Mouse (Mus musculus) granulocyte monocyte progenitor cell, adult 5-6 weeks (primary cell): ENCODE results near the gene Arfip1. TPM values are rescaled to one million over a fixed set of nuclear protein-coding genes. Genes with fewer than 3 reads are reported as not detected.
A peak's percentile ranks its signal among the peaks of the same experiment; 100 is the strongest.

ENCODE experiments used
- ATAC-seq: replicated peaks from 2 replicates; pipeline ENCODE4 v1.8.0; 2016; ENCODE audit warnings: mild to moderate bottlenecking, moderate TSS enrichment, inconsistent platforms; ENCODE audit not compliant: poor library complexity, severe bottlenecking
- total RNA-seq, 2 experiments: library from RNA; stranded (forward) in 1 of 2; stranded (reverse) in 1 of 2; fragments of 200-712, 200-1000 nt in 1 of 2; fragments of >200 nt in 1 of 2; fragmentation: Nextera tagmentation in 1 of 2; gene quantifications; 2 replicates each; pipeline ENCODE4 v1.2.3; 2014 to 2017

Arfip1 gene
- total RNA-seq (2014; fragmentation: Nextera tagmentation), result 11.5 and 18.5 TPM in 2 replicates
- 40.3 and 49.1 TPM in 2 replicates for total RNA-seq (2017)

DNA sequence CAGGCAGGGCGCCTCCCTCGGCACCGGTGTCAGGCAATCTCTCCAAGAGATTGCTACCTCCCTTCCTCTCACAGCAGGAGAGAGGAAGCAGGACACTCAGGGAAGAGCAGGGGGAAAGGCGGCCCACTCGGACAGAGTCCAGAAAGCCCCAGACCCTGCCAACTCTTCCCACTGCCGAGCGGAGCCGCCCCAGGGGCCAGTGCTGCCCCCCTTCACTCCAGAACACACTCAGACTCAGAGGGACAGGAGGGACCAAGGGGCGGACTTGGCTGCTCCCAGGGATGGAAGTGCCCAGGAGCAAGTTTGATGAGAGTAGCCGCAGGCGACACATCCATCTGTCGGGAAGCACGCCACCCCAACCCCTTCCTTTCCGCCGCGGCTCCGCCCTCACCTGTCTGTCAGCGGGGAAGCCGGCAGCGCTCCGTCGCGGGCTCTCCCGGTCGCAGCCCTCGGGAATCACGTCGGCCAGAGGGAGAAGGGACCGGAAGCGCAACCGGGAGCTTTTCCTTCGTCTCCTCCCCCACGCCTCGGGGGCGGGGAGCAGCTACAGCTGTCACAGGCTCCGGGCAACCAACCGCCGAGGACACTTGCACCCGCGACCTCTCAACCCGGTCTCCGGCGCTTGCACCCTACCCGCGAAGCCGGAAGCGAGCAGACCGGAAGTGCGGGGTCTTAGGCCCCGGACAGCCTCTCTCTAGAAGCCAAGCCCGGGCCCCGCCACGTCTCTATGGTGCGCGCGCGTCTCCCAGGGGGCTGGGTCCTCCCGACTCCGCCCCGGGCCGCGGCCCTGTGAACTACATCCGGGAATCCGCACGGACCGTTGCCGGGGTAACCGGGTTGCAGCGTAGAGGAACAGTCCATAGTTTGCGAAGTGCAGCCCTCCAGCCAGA is at the start of gene Arfip1:
TSS of gene Arfip1 (minus strand) at position 603 of the 890 bp plus-strand sequence.
- peak; percentile 92 for ATAC-seq

DNA sequence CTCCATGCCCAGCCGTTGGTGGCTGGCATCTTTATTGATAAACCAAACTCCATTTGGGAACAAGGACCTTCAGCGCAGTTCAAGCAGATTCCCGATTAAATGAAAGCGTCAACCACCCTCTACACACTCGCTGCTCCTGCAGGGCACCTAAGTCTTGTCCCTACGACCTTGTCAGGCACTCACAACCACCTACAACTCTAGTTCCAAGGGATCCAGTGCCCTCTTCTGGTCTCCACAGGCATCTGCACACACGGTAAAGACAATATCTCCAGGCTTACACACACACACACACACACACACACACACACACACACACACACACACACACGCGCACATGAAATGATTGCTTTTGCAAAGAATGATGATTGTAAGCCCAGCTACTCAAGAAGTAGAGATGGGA is 49.2 kb upstream of the Arfip1 start:
- ATAC-seq, result no peak

- ATAC-seq, result peak; percentile 86
These were observed 39.6 kb upstream of the Arfip1 start for GRCm38 (mm10) chr3:84622026-84622425.

GRCm38 (mm10) chr3:84619725-84620124 is 37.3 kb upstream of the Arfip1 start:
- ATAC-seq, result no peak

GRCm38 (mm10) chr3:84619056-84619455 is 36.6 kb upstream of the Arfip1 start:
- ATAC-seq, result no peak

DNA sequence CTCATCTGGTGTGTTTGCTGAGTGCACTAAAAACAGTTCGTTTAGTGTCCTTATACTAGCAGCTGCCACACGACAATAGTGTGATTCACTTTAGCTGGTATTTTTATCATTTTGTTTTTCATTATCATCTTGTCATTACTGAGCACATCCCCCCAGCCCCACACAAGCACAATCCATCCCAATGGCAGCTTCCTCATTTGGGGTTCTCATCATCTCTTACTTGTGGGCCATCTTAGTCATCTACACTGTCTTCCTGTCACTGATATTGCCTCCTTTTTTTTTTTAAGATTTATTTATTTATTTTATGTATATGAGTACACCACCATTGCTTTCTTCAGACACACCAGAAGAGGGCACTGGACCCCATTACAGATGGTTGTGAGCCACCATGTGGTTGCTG is 36.2 kb upstream of the Arfip1 start:
- ATAC-seq, result no peak

- no peak for ATAC-seq
These were observed 33.4 kb upstream of the Arfip1 start for GRCm38 (mm10) chr3:84615856-84616225.

DNA sequence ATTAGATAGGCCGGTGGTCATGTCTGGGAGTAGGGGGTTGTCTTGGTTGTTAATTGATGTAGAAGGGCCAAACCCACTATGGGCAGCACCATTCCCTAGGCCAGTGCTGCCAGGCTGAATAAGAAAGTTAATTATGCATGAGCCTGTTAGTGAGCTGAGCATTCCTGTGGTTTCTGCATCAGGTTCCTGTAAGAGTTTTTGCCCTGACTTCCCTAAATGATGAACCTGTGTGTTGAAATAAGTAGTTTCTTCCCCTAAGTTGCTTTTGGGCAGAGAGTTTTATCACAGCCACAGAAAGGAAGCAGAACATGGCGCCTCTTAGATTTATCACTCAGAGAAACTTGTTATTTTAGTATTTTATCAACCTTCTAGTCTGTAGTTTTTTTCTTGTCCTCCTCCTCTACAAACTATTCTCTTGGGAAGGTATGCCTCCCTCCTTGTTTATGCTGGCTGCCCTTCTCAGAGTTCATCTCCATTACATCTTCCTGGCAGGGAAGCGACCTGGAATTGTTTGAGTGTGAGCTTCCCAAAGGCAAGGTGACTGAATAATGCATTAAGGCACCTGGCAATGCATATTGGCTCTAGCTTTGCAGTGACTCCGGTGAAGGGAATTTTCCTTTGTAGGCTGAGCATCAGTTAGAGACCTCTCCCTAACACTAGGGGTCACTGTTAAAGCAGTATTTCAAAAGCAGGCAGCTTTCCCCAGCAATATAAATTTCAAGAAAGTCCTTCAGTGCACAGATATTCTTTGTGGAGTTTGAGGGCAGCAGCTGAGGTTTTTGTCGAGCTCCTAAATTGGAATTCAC is 32.8 kb upstream of the Arfip1 start:
- peak; percentile 99 for ATAC-seq

DNA sequence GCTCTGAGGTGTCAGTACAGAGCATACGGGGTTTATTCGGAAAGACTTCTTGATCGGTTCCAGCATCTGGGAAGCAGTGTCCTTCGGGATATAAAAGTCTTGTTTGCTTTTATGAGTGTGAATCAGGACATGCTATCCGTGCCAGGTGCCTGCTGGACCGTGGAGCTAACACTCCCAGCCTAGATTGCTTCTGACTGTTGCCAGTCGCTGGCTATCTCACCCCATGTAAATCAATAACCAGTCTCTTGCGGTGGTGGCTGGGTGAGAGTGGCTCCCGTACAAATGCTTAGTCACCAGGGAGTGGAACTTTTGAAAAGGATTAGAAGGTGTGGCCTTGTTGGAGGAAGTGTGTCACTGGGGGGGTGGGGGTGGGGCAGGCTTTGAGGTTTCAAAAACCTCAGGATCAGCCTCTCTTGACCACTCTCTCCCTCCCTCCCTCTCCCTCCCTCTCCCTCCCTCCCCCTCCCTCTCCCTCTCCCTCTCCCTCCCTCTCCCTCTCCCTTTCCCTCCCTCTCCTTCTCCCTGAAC is 27.8 kb upstream of the Arfip1 start:
- ATAC-seq, result no peak

- no peak for ATAC-seq
These were observed 20.8 kb upstream of the Arfip1 start for GRCm38 (mm10) chr3:84603212-84603611.

GRCm38 (mm10) chr3:84602759-84603158 is 20.3 kb upstream of the Arfip1 start:
- ATAC-seq, result no peak

DNA sequence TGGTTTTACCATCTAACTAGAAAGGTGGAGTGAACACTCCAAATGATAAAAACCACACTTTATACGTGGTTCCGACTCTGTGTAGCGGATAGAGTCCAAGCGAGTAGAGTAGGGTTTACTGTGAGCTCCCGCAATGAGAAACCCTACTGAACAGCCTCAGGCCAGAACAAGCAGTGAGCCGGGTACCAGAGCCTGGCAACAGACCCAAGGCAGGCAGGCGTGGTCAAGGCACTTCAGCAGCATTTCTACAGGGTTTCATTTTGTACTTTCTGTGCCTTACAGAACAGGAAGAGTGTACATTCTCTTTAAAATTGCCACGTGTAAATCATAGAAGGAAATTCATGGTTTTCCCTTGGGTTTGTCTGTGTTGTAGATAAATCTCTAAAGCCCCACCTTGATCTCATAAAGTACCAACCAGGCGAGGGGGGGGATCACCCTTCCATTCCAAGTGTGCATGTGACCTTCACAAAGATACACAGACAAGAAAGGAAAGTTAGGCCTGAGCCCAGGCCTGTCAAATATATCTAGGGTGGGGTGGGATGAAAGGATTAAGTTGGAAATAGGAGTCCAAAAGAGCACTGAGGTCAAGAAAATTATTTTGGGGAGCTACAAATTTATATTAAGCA is 19.6 kb upstream of the Arfip1 start:
- ATAC-seq, result no peak

- ATAC-seq, result no peak
These were observed 16.3 kb upstream of the Arfip1 start for GRCm38 (mm10) chr3:84598756-84599155.

- peak; percentile 99 for ATAC-seq
These were observed 15.7 kb upstream of the Arfip1 start for GRCm38 (mm10) chr3:84597996-84598734.

- no peak for ATAC-seq
These were observed 13.3 kb upstream of the Arfip1 start for GRCm38 (mm10) chr3:84595677-84596234.

- no peak for ATAC-seq
These were observed 12.7 kb upstream of the Arfip1 start for GRCm38 (mm10) chr3:84594894-84595676.

DNA sequence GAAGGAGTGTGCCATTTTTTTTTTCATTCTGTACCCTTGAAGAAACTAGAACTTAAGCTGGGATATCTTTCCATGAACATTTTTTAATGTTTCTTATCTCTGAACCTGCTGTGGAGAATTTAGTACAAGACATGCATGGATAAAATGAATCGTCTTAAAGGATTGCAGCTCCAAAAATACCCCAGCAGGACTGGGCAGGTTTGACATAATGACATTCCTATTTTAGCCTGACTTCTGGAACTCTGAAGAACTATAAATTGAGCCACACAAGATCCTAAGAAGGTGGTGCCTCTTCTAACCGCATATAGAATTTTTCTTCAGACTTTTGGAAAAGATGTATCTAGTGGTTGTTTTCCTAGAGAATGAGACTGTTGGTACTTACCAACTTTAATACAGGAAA is 10.8 kb upstream of the Arfip1 start, which contains the start of gene Tigd4:
TSS of gene Tigd4 (plus strand) at position 301 of the 400 bp plus-strand sequence.
- ATAC-seq, result no peak

DNA sequence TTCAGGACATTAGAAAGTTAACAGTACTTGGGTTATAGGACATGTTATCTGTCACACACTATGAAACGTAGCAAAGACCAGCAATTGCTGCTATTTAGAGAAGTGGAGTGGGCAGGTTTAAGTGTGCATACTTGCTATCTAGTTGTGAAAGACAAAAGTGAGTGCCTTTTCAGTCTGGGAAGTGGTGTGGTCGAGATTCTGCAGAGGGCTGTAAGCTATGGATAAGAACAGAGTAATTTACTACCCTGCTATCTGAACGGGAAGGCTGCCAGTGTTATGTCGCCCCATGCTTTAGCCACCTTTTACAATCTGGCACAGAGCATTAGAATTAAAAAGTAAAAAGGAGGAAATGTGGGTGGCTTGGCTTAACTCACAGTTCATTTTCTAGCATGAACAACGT is 4.3 kb upstream of the Arfip1 start:
- no peak for ATAC-seq

- no peak for ATAC-seq
These were observed 470 bp upstream of the Arfip1 start for GRCm38 (mm10) chr3:84582913-84583276.
